Mouse (Mus musculus) left cerebral cortex, postnatal 36 days (tissue): ENCODE data around the gene Plcb4. TPM values are rescaled to one million over a fixed set of nuclear protein-coding genes. Genes with fewer than 3 reads are reported as not detected.
"Not testable (repeated sequence)": the region's sequence is repeated elsewhere in the genome, so short reads cannot be mapped to it uniquely, and the experiment has no call there.

Experiments used
- DNase-seq, 2 experiments: peaks; one replicate each; pipeline ENCODE4 v3.0.0; 2021 to 2022; ENCODE audit warnings: low spot score in 2 of 2, mixed read lengths in 1 of 2
- intact Hi-C: fragments of 180-260 bp; cut with DNase I; formaldehyde crosslinking; loops from one replicate; pipeline ENCODE4 v1.15.1; 2025
- total RNA-seq, 2 experiments: library from RNA; stranded (reverse); gene quantifications; 2 replicates each; pipeline ENCODE4 v1.2.3; 2021

The Plcb4 gene
- total RNA-seq, 2 experiments from 2014 or later: 71.0 to 81.6 TPM

DNA sequence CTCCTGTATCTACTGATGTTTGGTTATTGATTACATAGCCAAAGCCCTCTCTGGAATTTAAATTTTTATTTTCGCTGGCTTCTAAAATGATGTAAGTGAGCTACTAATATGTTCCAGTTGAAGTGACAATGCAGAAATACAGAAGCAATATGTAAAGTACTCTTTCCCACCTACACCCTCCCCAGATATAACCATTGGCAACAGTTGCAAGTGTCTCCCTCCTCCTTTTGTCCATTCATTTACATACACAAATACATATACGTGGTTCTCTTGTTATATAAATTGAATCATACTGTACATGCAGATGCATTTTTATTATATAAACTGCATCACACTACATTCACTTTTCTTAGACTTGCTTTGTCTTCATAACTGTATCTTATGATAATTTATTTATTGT, 8.7 kb downstream of the Plcb4 start:
- intact Hi-C loops: no loop called here
- DNase-seq: no peak

DNA sequence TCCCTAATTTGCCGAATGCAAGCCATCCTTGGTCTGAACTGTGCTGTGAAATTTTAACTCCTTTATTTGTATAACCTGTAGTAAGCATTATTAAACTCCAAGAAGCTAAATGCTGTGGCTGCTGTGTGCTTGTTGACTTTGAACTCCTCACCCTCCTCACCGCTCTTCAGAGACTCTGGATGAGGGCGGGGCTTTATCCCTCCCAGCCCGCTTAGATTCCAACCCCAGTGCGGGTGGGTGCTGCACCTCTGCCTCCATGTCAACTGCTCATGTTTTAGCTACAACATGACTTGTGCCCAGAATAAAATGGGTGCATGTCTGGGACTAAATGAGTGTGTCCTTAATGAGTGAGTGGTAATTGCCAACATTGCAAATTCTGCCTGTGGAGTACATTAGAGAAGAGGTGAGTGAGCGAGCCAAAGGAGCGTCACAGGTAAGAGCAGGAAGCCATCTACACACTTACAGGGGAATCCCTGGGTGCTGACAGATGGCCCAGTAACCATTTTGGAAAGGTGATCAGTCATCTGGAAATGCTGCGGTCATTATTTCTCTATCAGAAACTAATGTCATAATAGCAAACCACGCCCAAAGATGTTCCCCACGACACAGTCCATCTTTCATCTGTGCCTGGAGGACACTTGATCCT, 13.8 kb downstream of the Plcb4 start:
- intact Hi-C loops: no loop called here
- no peak for DNase-seq

DNA sequence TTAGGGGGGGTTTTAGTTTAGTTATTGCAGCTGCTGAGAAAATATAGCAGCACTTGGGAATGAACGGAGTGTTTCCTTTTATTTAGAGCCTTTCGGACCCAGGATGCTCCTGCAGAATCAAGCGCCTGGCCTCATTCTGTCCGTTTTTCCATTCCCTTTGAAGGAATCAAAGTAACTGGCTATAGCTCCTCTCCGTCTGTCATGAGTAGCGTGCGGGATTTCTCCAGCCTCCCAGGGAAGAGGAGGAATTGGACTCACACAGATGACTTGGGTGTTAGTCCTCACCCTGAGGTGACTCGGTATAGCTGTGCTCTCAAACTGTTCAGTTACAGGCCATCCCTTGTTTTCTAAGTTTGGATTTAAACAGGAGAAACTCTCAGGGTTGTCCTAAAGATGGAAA, 14.8 kb downstream of the Plcb4 start:
- intact Hi-C loops: no loop called here
- no peak for DNase-seq

DNA sequence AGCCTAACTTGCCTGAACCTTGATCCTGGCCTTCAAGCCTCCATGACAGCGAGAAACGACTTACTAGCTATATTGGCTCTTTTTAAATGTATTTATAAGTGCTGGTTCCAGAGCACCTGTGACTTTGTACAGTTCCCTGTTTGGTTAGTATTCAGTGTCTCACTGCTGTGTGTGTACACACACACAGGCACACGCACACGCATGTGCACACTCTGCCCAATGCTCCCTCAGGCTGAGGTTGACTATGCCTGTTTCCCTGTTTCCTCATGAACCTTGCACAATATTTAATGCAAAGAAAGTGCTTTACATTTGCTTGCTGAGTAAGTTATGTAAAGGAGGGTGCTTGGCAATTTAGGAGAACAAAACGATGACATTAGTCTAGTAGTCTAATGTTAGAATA, 16.5 kb downstream of the Plcb4 start:
- intact Hi-C loops: no loop called here
- DNase-seq: no peak

DNA sequence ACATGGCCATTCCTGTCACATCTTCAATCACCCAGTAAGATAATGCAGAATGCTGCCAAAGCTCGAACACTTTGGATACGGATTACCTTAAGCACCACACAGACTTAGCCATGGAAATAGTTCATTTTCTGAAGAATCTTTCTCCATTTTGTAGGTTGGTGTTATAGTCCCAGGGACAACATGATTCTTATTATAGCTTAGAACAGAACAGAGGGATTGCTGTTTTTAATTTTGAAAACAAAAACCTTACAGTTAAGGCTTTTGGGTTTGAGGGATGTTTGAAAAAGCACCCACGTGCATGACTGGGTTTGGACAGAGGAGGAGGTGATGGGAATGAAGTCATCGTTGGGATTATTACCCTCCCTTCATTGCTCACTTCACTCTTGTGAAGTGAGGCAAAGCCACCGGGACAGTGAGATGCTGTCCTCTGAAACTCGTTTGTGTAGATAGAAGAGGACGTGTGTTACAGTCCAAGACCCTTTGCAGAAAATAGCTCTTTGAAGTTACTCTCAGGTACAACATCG, 18.2 kb downstream of the Plcb4 start:
- intact Hi-C loops: no loop called here
- peak; percentile 17 to 32 for DNase-seq

DNA sequence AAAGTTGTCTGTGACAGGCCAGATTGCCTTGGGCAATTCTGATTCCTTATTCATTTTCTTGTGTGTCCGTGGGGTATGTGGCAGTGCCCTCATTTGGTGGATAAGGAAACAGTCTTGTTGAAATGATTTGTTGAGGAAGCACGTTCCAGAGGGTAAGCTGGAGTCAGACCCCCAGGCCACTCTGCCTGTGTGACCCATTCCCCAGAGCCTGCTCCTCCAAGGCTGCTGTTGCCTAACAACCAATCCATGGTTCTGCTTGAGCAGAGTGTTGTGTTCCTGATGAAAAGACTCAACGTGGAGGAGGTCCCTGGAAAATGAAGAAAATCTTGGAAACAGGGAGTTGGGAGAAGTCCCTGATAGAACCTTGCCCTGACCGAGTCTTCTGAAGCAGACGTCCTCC, 18.8 kb downstream of the Plcb4 start:
- DNase-seq: no peak
- intact Hi-C loops: no loop called here

DNA sequence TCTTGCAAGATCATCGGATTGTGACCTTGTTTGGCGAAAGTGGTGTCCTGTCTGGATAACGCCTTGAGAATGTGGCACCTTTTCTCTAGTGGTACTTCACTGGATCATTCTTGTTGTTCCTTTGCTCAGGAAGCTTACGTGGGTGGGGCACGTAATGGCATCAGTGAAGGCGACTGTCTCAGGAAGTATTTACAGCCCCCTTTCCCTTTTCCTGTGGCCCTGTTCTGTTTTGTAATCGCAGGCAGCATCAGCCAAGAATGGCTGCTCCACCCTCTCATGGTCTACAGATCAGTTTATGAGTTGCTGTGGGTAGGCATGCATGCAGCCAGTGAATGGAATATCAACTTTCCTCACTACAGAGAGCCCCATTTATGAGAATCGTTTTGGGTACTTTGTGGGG, 21.2 kb downstream of the Plcb4 start:
- no peak for DNase-seq
- intact Hi-C loops: no loop called here

DNA sequence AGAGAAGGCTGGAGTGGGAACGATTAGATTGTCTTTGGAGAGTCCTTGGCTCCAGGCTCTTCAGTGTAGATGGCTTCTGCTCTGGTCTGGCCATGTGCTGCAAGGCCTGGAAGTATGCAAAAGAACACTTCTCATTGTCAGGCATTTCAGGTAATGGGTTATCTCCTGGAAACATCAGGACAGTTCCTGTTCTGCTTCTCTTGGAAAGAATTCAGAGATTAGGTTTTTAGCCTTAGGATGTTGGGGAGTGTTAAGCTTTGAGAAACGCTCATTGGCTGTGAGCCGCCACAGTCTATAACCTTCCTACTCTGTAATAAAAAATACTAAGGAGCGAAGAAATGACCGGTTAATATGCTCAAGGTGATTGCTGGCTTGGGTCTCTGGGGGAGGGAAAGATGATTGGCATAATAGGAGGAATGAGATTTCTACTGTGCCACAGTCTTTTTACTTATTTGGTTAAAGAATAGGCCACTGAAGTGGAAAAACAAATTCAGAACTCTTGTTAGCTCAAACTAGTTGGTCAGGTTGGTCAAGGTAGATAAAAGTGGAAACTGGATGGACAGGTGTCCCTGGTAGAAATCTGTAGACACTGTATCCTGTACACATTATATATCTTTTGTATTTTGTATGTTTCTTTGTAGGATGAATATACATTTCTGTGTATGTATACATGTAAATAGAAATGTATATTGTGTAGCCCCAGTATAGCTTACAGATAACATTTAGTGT, 21.8 kb downstream of the Plcb4 start:
- intact Hi-C loops: no loop called here
- no peak for DNase-seq

DNA sequence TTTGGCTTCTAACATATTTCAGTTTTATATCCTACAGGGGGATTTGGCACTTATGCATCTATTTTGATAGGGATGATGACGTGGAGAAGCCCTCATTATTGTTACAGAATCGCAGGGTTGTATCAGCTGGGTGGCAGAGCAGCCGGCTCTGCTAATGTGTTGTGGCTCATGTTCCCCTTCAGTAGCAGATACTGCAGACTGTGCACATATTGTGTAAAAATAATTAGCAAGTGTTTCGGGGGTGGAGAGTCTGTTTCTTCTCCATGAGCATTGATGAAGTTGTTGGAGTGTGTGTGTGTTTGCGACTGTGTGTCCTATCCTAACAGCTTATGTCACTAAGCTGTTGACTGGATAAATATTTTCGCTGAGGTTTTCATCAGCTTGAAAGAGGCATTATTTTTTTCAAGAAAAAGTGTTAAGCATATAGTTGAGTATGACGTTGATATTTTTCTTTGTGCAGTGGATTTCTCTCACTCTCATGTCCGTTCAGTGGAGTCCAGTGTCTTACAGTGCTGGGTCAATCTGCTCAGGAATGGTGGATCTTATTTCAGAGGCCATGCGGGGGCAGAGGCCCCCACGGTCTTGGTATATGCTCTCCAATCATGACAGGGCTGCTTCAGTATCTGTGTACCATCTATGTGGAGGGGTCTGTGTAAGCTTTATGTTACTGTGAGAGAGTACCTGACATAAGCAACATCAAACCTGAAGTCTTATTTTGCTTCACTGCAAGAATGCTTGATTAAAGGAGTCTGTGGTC, 25.1 kb downstream of the Plcb4 start:
- intact Hi-C loops: no loop called here
- DNase-seq: no peak

DNA sequence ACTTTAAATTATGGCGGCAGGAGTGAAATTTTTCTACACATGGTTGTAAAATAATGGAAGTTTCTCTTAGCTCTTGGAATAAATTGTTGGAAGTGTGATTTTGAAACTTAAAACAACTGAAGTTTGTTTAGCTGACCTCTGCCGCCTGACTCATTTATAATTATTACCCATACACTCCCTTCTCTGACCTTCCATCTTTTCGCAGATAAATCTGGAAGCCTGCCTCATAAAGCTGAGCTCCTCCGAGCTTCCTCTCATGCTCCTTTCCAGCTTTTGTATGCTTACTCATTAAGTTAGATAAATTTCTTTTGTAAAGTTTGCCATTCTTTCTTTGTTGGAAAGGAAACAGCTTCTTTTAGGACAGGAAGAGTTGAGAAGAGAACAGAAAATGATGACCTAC, 27.9 kb downstream of the Plcb4 start:
- intact Hi-C loops: no loop called here
- DNase-seq: no peak

DNA sequence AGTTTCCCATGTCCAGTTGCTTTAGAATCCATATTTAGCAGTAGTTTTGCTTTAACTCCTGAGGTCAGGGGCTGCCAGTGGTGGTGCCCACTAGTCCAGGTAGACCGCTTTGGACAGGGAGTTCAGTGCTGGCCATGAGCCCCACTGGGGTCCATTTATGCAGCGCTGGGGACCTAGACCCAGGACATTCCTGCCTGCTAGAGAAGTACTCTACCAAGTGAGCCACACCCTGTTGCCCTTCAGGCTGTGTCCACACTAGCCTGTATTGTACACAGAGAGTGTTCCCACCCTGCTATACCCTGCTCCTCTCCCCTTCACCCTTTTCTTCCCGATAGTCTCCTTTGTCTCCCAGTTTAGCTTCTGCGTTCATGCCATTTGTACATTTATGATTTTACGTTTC, 28.8 kb downstream of the Plcb4 start:
- DNase-seq: no peak
- intact Hi-C loops: no loop called here

DNA sequence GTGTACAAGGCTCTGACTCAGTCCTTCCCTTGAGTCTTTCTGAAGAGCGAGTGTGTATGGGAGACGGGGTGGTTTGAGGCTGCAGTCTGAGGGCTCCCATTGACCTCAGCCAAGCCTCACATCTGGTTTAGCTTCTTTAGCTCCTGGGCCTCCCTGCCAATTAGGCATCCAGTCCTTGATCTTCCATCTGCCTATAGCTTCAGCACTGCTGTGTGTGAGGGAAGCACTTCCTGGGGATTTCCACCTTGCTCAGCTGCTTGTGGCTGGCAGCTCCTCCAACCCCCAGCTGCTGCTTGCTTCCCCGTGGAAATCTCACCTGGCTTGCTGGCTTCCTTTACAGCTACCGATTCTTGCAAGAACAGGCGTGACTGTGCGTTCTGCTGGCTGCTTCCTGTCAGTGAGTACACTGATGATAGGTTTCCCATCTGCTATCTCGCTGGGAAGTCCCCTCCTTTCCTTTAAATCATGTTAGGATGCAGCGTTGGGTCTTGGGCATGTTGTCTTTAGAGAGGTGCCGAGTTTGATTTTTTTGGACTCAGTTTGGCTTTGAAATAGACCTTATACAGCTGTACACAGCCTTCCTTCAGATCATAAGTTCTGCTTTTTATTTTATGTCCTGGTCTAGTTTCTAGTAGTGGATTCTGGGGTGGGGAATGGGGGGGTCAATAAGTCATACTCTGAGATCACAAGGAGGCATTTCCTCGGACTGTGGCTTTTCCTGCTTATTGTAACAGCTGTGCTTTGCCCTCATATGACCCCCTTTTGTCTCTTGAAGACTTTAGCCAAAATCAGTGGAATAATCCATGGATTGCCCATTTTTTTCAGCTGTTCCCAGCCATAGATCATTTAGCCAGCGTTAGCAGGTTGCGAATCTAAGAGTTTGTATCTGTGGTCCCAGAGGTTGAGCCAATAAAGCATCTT, 34.0 kb downstream of the Plcb4 start:
- intact Hi-C loops: no loop called here
- no peak for DNase-seq

DNA sequence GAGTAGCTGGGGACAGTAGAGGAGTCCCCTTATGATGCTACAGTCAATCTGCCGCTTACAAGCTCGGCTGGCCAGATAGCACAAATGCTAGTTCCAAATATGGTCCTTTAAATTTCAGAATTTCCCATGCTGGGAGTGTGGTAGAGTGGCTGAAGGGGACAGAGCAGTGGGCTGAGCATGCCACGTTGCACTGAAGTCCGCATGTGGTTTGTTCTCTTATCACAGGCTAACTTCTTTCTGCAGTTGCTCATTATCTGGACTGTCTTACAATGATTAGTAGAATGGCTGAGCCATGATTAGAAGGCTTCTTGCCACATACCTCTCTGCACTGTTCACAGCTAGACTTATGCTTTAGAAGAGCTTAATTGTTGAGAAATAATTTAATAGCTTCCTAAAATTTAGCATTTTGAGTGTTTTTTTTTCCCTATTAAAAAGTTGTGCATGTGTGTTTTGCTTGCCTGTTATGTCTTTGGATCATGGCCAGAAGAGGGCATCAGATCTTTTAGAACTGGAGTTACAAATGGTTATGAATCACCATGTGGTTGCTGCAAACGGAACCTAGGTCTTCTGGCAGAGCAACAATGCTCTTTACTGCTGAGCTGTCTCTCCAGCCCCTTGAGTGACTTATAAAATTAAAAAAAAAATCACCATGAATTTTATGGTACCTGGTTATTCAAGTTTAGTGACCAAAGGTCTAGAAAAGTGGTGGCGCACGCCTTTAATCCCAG, 42.0 kb downstream of the Plcb4 start:
- intact Hi-C loops: no loop called here
- DNase-seq: no peak

DNA sequence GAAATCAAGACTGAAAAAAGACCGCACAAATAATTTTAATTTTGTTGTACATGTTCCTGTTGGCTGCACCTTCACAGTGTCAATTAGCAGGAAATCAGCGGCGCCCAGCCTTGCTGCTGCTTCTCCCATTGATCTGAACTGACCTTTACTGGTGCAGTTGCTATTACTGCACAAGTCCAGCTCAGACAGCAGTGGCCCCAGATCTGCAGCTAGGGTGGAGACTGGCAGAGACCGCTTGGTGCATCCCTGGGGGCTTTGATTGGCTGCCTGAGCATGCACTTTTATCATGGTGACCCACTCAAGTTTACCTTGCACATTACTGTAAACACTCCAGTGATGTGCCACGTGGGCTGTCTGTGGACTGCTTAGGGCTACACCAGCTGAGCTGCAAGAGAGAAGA, 45.9 kb downstream of the Plcb4 start:
- intact Hi-C loops: no loop called here
- no peak for DNase-seq

DNA sequence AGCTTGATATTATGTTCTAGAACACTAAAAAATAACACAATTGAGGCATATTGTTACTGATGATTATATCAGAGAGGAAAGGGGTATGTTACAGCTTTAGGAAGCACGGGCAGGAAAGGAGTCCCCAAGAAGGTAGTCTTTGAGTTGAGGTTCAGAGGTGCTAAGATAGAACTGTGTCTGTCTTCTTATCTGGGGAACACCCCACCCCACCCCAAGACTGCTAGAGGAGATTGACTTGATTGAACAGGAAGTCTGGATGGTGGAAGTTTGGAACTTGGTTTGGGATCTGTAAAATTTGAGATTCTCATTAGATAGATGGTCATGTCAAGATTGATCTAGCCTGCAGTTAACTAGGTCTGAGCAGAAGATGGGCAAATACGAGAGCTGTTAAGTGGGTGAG, 48.5 kb downstream of the Plcb4 start:
- no peak for DNase-seq
- intact Hi-C loops: no loop called here

DNA sequence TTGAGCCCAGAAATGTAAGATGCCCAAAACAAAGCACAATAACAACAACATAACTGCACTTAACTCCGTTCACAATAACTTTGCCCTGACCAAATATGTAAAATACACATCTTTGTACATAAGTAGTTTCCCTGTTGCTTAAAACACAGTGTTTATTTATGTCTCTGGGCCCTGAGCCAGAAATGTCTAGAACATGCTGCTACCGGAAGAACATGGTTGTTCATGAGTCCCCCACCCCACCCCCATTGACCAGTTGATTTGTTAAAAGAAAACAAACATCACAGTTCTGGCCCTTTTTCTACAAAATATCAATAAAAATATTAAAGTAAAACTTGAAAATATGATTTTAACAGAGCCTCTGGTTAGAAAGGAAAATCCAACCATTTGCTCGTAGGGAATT, 49.6 kb downstream of the Plcb4 start:
- DNase-seq: no peak
- intact Hi-C loops: no loop called here

DNA sequence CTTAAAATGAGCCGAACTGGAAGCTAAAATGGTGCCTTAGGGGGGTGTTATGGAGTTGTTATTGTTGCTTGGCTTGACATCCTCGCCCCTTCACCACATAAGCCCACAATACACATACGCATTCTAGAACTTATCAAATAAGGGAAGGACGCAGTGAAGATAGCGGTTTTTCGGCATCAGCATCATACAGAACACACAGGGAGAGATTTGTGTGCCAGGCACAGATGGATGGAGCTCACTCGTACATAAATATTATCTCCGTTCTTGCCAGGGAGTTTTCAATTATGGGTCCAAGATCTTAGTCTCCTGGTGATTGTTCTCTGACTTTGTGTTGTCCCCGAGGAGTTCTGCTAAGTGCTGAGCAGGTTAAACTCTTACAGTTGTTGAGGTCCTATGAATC, 50.0 kb downstream of the Plcb4 start:
- intact Hi-C loops: no loop called here
- DNase-seq: no peak

DNA sequence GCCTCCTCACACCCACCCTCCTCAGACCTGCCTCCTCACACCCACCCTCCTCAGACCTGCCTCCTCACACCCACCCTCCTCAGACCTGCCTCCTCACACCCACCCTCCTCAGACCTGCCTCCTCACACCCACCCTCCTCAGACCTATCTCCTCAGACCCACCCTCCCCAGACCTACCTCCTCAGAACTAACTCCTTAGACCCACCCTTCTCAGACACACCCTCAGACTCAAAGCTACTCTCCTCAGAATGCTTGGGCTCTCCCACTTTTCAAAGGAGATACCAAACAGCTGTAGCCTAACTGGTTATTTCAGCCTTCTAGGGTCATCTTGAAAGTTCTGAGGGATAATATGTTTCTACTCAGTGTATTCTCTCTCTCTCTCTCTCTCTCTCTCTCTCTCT, 50.9 kb downstream of the Plcb4 start:
- intact Hi-C loops, DNase-seq: not testable (repeated sequence)
